Mouse (Mus musculus) heart, adult 2 months (tissue): Measurements from ENCODE around the gene Zfp523.
A peak's percentile ranks its signal among the peaks of the same experiment; 100 is the strongest.

Source experiments
- CTCF ChIP-seq: fragments of 200-600 bp; IDR thresholded peaks from 2 replicates; pipeline ENCODE4 v1.8.1; 2022; ENCODE audit warnings: antibody characterized with exemption, mild to moderate bottlenecking, moderate library complexity
- EP300 ChIP-seq: fragments of 200-500 bp; IDR thresholded peaks from 2 replicates; pipeline ENCODE4 v1.6.1; 2011; ENCODE audit warnings: low read depth, low read length, control low read depth; ENCODE audit not compliant: insufficient read depth
- POLR2A ChIP-seq: fragments of 200-500 bp; IDR thresholded peaks from 2 replicates; pipeline ENCODE4 v1.6.1; 2011; ENCODE audit warnings: mild to moderate bottlenecking, low read depth, low read length, control low read depth; ENCODE audit not compliant: insufficient read depth

DNA sequence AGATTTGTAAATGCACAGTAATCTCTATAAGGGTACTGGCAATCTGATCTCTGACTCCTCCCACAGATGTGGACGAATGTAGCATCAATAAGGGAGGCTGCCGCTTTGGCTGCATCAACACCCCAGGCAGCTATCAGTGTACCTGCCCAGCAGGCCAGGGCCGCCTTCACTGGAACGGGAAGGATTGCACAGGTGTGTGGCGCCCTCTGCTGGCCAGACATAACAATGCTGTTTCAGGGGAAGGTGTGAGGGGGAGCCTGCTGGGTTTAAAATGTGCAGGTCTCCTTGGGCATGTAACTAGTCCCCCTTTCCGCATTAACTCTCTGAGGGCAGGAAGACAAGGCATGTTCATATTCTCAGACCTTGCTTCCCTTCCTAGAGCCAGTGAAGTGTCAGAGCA, 13.3 kb upstream of the Zfp523 start:
- TF ChIP-seq EP300: peak; percentile 72; the same call in 1 of the 2 replicates
- peak; percentile 99 for TF ChIP-seq CTCF
- TF ChIP-seq POLR2A: no peak
